ENCODE assay signal across 27 mouse cellular contexts in genomic region chr11:54302606-54303005, GRCm38 (mm10). TPM values are rescaled to one million over a fixed set of nuclear protein-coding genes. Genes with fewer than 3 reads are reported as not detected.
DNase-seq lines count a peak whose midpoint lies in the region; ATAC-seq and TF ChIP-seq lines count a peak whose summit lies in the region.
"Had no signal": no experiment of that assay in that cellular context is flagged by ENCODE, and none has a peak within 500 bp of the region (broad histone marks: within the 10 kb centered on the region; RNA-seq: fewer than 3 reads in every experiment).

No protein-coding gene starts in this region.

- intact Hi-C loops in left cerebral cortex, adult 2 months (cut with DNase I): no loop called here
- intact Hi-C loops in left cerebral cortex, postnatal 10 days (cut with DNase I): no loop called here

- peak overlapping the region; percentile 66 for H3K4me2 ChIP-seq in hindbrain, embryonic 16.5 days (ENCODE audit: low read length)
- H3K4me2 ChIP-seq in neural tube, embryonic 13.5 days: peak overlapping the region; percentile 76
- H3K4me2 ChIP-seq: embryonic facial prominence, embryonic 12.5 days; heart, embryonic 15.5 days had no signal

- no peak for ATAC-seq in hindbrain, embryonic 16.5 days
- no peak for ATAC-seq in neural tube, embryonic 13.5 days (ENCODE audit: low read depth)

- no peak overlapping the region for H3K4me3 ChIP-seq in left cerebral cortex, adult 2 months
- H3K4me3 ChIP-seq in hindbrain, embryonic 16.5 days (ENCODE audit: low read length): no peak overlapping the region
- no peak overlapping the region for H3K4me3 ChIP-seq in neural tube, embryonic 13.5 days
- H3K4me3 ChIP-seq: embryonic facial prominence, embryonic 12.5 days; erythroblast, embryonic 14.5 days; heart, adult 2 months; heart, embryonic 15.5 days had no signal

- no peaks in the 10 kb centered on the region for H3K36me3 ChIP-seq in hindbrain, embryonic 16.5 days (ENCODE audit: control insufficient read depth, insufficient read depth, low read length)
- H3K36me3 ChIP-seq in neural tube, embryonic 13.5 days: no peaks in the 10 kb centered on the region
- H3K36me3 ChIP-seq: embryonic facial prominence, embryonic 12.5 days; heart, embryonic 15.5 days had no signal

- DNase-seq in cerebellum, adult 9-11 months: peak; percentile 50
- DNase-seq in cerebellum, postnatal 36 days: no peak
- DNase-seq in left cerebral cortex, adult 2 months (ENCODE audit: extremely low spot score in 1 of 2, low spot score in 2 of 2): no peak
- DNase-seq in left cerebral cortex, postnatal 10 days (ENCODE audit: extremely low spot score in 1 of 2, low spot score in 2 of 2): no peak
- DNase-seq in gastrocnemius, adult 8-10 months (ENCODE audit: low spot score in 2 of 2): no peak
- DNase-seq in heart, postnatal 4 days: no peak
- DNase-seq: B cell, adult 2 months; gastrocnemius, postnatal 25 days; heart, adult 2 months; kidney, adult 11 months; layer of hippocampus, postnatal 36 days; left cerebral cortex, postnatal 4 days; spleen, adult 18-20 months; thymus, postnatal 36 days had no signal

- peak overlapping the region; percentile 97 for H3K27ac ChIP-seq in left cerebral cortex, adult 2 months
- peak overlapping the region; percentile 91; the same call in 1 of the 2 replicates for H3K27ac ChIP-seq in hindbrain, embryonic 16.5 days (ENCODE audit: low read depth, low read length)
- peak overlapping the region; percentile 89 for H3K27ac ChIP-seq in neural tube, embryonic 13.5 days (replicated peaks)
- H3K27ac ChIP-seq: embryonic facial prominence, embryonic 12.5 days; heart, adult 2 months; heart, embryonic 15.5 days had no signal

- H3K9ac ChIP-seq in hindbrain, embryonic 16.5 days (ENCODE audit: low read depth, low read length): peak overlapping the region; percentile 83; the same call in 1 of the 2 replicates
- H3K9ac ChIP-seq in neural tube, embryonic 13.5 days: peak overlapping the region; percentile 95; the same call in 1 of the 2 replicates
- H3K9ac ChIP-seq: embryonic facial prominence, embryonic 12.5 days; heart, embryonic 15.5 days had no signal

- 75% methylated on average over 3 of the region's 3 CpGs for WGBS in hindbrain, embryonic 16.5 days
- WGBS in neural tube, embryonic 13.5 days: 81% methylated on average over 3 of the region's 3 CpGs

- no peak for TF ChIP-seq CTCF in left cerebral cortex, adult 2 months (IDR thresholded peaks at IDR 0.05)

- no peaks in the 10 kb centered on the region for H3K27me3 ChIP-seq in hindbrain, embryonic 16.5 days (replicated peaks; ENCODE audit: control insufficient read depth, insufficient read depth, low read length)
- no peaks in the 10 kb centered on the region for H3K27me3 ChIP-seq in neural tube, embryonic 13.5 days

- H3K9me3 ChIP-seq in hindbrain, embryonic 16.5 days (ENCODE audit: control insufficient read depth, low read length): no peaks in the 10 kb centered on the region
- H3K9me3 ChIP-seq in neural tube, embryonic 13.5 days: peaks cover 8% of the 10 kb centered on the region
- H3K9me3 ChIP-seq: embryonic facial prominence, embryonic 12.5 days; heart, embryonic 15.5 days had no signal

- peaks cover 23% of the 10 kb centered on the region for H3K4me1 ChIP-seq in hindbrain, embryonic 16.5 days (ENCODE audit: control insufficient read depth, insufficient read depth, low read depth, low read length)
- peaks cover 48% of the 10 kb centered on the region for H3K4me1 ChIP-seq in neural tube, embryonic 13.5 days (replicated peaks)
- H3K4me1 ChIP-seq: embryonic facial prominence, embryonic 12.5 days had no signal

RNA-seq across cellular contexts. Expression of gene Acsl6, which starts 1.0 kb away (rescaled TPM):
- total RNA-seq in left cerebral cortex, adult 2 months (2021): 100 to 1,000 TPM; 200 to 201 TPM
- 100 to 1,000 TPM; 134 to 136 TPM for total RNA-seq in left cerebral cortex, postnatal 10 days (2021)
- 49.8 and 52.6 TPM in 2 replicates for polyA plus RNA-seq in hindbrain, embryonic 16.5 days (2015; fragmentation: Nextera tagmentation; extraction: Ambion mirVana)
- 32.2 and 37.0 TPM in 2 replicates for polyA plus RNA-seq in neural tube, embryonic 13.5 days (2015; fragmentation: Nextera tagmentation; extraction: Ambion mirVana)
- 10 to 100 TPM; 26.2 to 31.9 (median 29.0) TPM for total RNA-seq in gastrocnemius, adult 8-10 months (2022)
- 1 to 10 TPM in 1 of 2 experiments, under 1 TPM in 1; 0.50 to 1.2 TPM for total RNA-seq in heart, postnatal 4 days (2021)
- total RNA-seq: monocyte, adult 5-6 weeks had no signal

RNA-seq across cellular contexts. Expression of gene Il3, which starts 35.5 kb away (rescaled TPM):
- not detected for total RNA-seq in left cerebral cortex, adult 2 months (2021)
- not detected for total RNA-seq in left cerebral cortex, postnatal 10 days (2021)
- polyA plus RNA-seq in hindbrain, embryonic 16.5 days (2015; fragmentation: Nextera tagmentation; extraction: Ambion mirVana): not detected in 2 replicates
- not detected in 2 replicates for polyA plus RNA-seq in neural tube, embryonic 13.5 days (2015; fragmentation: Nextera tagmentation; extraction: Ambion mirVana)
- not detected for total RNA-seq in gastrocnemius, adult 8-10 months (2022)
- total RNA-seq in heart, postnatal 4 days (2021): not detected
- total RNA-seq: adrenal gland, postnatal 36 days; gastrocnemius, postnatal 25 days; heart, adult 2 months; hematopoietic stem cell, adult 5-6 weeks; layer of hippocampus, postnatal 36 days; left cerebral cortex, postnatal 4 days; megakaryocyte progenitor cell, adult 5-6 weeks; monocyte, adult 5-6 weeks; neutrophil, adult 5-6 weeks had no signal
- polyA plus RNA-seq: cortical plate, adult 2 months; embryonic facial prominence, embryonic 12.5 days; erythroblast, embryonic 14.5 days; heart, adult 2 months; heart, embryonic 15.5 days; kidney, embryonic 16.5 days; liver, embryonic 16.5 days had no signal

RNA-seq across cellular contexts. Expression of gene Csf2, which starts 53.1 kb away (rescaled TPM):
- not detected for total RNA-seq in left cerebral cortex, adult 2 months (2021)
- total RNA-seq in left cerebral cortex, postnatal 10 days (2021): not detected
- not detected in 2 replicates for polyA plus RNA-seq in hindbrain, embryonic 16.5 days (2015; fragmentation: Nextera tagmentation; extraction: Ambion mirVana)
- not detected in 2 replicates for polyA plus RNA-seq in neural tube, embryonic 13.5 days (2015; fragmentation: Nextera tagmentation; extraction: Ambion mirVana)
- not detected for total RNA-seq in gastrocnemius, adult 8-10 months (2022)
- total RNA-seq in heart, postnatal 4 days (2021): not detected
- total RNA-seq: adrenal gland, postnatal 36 days; gastrocnemius, postnatal 25 days; heart, adult 2 months; hematopoietic stem cell, adult 5-6 weeks; layer of hippocampus, postnatal 36 days; left cerebral cortex, postnatal 4 days; megakaryocyte progenitor cell, adult 5-6 weeks; monocyte, adult 5-6 weeks; neutrophil, adult 5-6 weeks had no signal
- polyA plus RNA-seq: cortical plate, adult 2 months; embryonic facial prominence, embryonic 12.5 days; erythroblast, embryonic 14.5 days; heart, adult 2 months; heart, embryonic 15.5 days; kidney, embryonic 16.5 days; liver, embryonic 16.5 days had no signal

Comparison
In these comparisons a context has a peak if more than half of its experiments do, and no peak if none do; other contexts are left out.
1. RNA of gene Acsl6, which starts 1.0 kb away (total RNA-seq): 200 to 201 TPM in left cerebral cortex, adult 2 months, 134 to 136 TPM in left cerebral cortex, postnatal 10 days and 26.2 to 31.9 TPM in gastrocnemius, adult 8-10 months; 0.50 to 1.2 TPM in heart, postnatal 4 days; every median in the first group is over 10 times any median in the second.
2. Peak in every context shown above with its lines, with median percentiles within 50 percentile points of each other: H3K27ac ChIP-seq.